In genomic region chr3:152749461-152749871, GRCm38 (mm10) we compare ENCODE assay signal across 9 mouse cellular contexts. TPM values are rescaled to one million over a fixed set of nuclear protein-coding genes. Genes with fewer than 3 reads are reported as not detected.
A peak's percentile ranks its signal among the peaks of the same experiment; 100 is the strongest.
DNase-seq lines count a peak whose midpoint lies in the region; TF ChIP-seq lines count a peak whose summit lies in the region.
"Had no signal": no experiment of that assay in that cellular context is flagged by ENCODE, and none has a peak within 500 bp of the region (broad histone marks: within the 10 kb centered on the region; RNA-seq: fewer than 3 reads in every experiment).

No protein-coding gene starts in this region.

- H3K36me3 ChIP-seq in hindbrain, embryonic 10.5 days, result peaks cover 10% of the 10 kb centered on the region
- H3K36me3 ChIP-seq: hindbrain, embryonic 15.5 days had no signal

- no peak overlapping the region for H3K4me3 ChIP-seq in cerebellum, adult 2 months (replicated peaks; ENCODE audit: insufficient read depth, low read depth, low read length)
- H3K4me3 ChIP-seq in left cerebral cortex, adult 2 months, result no peak overlapping the region
- H3K4me3 ChIP-seq in hindbrain, embryonic 10.5 days, result no peak overlapping the region
- H3K4me3 ChIP-seq: hindbrain, embryonic 15.5 days had no signal

- no peak for TF ChIP-seq POLR2A in cerebellum, adult 2 months (IDR thresholded peaks at IDR 0.05; ENCODE audit: borderline replicate concordance, insufficient read depth, low read length)
- no peak for TF ChIP-seq POLR2A in brain, embryonic 14.5 days (IDR thresholded peaks at IDR 0.05; ENCODE audit: borderline replicate concordance, extremely low read depth, insufficient read depth, insufficient read length, poor library complexity, severe bottlenecking)

- no peak overlapping the region for H3K27ac ChIP-seq in cerebellum, adult 2 months (ENCODE audit: insufficient read depth, low read length)
- H3K27ac ChIP-seq in left cerebral cortex, adult 2 months, result no peak overlapping the region
- H3K27ac ChIP-seq in hindbrain, embryonic 10.5 days, result no peak overlapping the region
- H3K27ac ChIP-seq: hindbrain, embryonic 15.5 days had no signal

- WGBS in cerebellum, adult 2 months, result 37% methylated on average over 3 of the region's 3 CpGs
- 38% methylated on average over 3 of the region's 3 CpGs for WGBS in hindbrain, embryonic 10.5 days

- H3K27me3 ChIP-seq in cerebellum, adult 2 months (ENCODE audit: control insufficient read depth, insufficient read depth, low read length), result no peaks in the 10 kb centered on the region
- no peaks in the 10 kb centered on the region for H3K27me3 ChIP-seq in hindbrain, embryonic 10.5 days (ENCODE audit: insufficient read depth, poor library complexity, severe bottlenecking)
- H3K27me3 ChIP-seq: hindbrain, embryonic 15.5 days had no signal

- H3K4me1 ChIP-seq in cerebellum, adult 2 months (ENCODE audit: control insufficient read depth, insufficient read depth, low read length), result peaks cover 13% of the 10 kb centered on the region
- 0 out of 2 replicates have a peak, but pooled peaks cover 3% of the 10 kb centered on the region for H3K4me1 ChIP-seq in hindbrain, embryonic 10.5 days (replicated peaks)
- H3K4me1 ChIP-seq: hindbrain, embryonic 15.5 days had no signal

- intact Hi-C loops in left cerebral cortex, adult 2 months (cut with DNase I), result loop anchor here (1.0 kb wide), 1 partner anchor 354 kb away; the partner anchor contains the start of gene Zzz3

- H3K9me3 ChIP-seq in hindbrain, embryonic 10.5 days, result 0 out of 2 replicates have a peak, but pooled peaks cover 6% of the 10 kb centered on the region
- H3K9me3 ChIP-seq: hindbrain, embryonic 15.5 days had no signal

- DNase-seq in cerebellum, adult 2 months, result peak in 1 of 2 experiments; percentile 42
- no peak for DNase-seq in cerebellum, postnatal 36 days
- DNase-seq in left cerebral cortex, adult 2 months (ENCODE audit: extremely low spot score in 1 of 2, low spot score in 2 of 2), result no peak
- DNase-seq in left cerebral cortex, adult 8-10 months (ENCODE audit: low spot score in 2 of 2), result no peak
- peak; percentile 91 for DNase-seq in brain, embryonic 14.5 days (ENCODE audit: low read depth)
- peak; percentile 77 for DNase-seq in induced T-regulatory cell, adult 2 months (ENCODE audit: low read depth)
- peak; percentile 65 for DNase-seq in retina, postnatal 1 day
- DNase-seq in hindbrain, embryonic 10.5 days (ENCODE audit: low spot score), result no peak

- TF ChIP-seq CTCF in cerebellum, adult 2 months (IDR thresholded peaks at IDR 0.05; ENCODE audit: borderline replicate concordance, insufficient read depth, low read depth, low read length), result peak; percentile 56; the same call in 1 of the 2 replicates
- peak; percentile 86 for TF ChIP-seq CTCF in left cerebral cortex, adult 2 months (IDR thresholded peaks at IDR 0.05)
- peak; percentile 40; the same call in 1 of the 2 replicates for TF ChIP-seq CTCF in brain, embryonic 14.5 days (IDR thresholded peaks at IDR 0.05; ENCODE audit: borderline replicate concordance, extremely low read depth, insufficient read depth, insufficient read length)

RNA-seq across cellular contexts. Expression of gene Pigk, which starts 35.6 kb away (rescaled TPM):
- 34.4 and 37.1 TPM in 2 replicates for polyA plus RNA-seq in cerebellum, adult 2 months (2012; rRNA removed)
- 10 to 100 TPM; 49.8 to 51.9 TPM for total RNA-seq in left cerebral cortex, adult 2 months (2021)
- total RNA-seq in left cerebral cortex, adult 8-10 months (2022), result 10 to 100 TPM; 52.5 to 68.3 (median 54.0) TPM
- polyA plus RNA-seq in brain, embryonic 14.5 days (2012; rRNA removed), result 12.9 and 17.0 TPM in 2 replicates
- 32.7 and 39.3 TPM in 2 replicates for polyA plus RNA-seq in hindbrain, embryonic 10.5 days (2016; fragmentation: Nextera tagmentation; extraction: Ambion mirVana)

Comparison
In these comparisons a context has a peak if more than half of its experiments do, and no peak if none do; other contexts are left out.
1. DNase-seq: peak in brain, embryonic 14.5 days (single experiment), induced T-regulatory cell, adult 2 months (single experiment) and retina, postnatal 1 day (single experiment); none in cerebellum, postnatal 36 days (0 of 2), left cerebral cortex, adult 2 months (0 of 2), left cerebral cortex, adult 8-10 months (0 of 2) and hindbrain, embryonic 10.5 days (single experiment).
2. Peak in every context shown above with its lines, with median percentiles within 50 percentile points of each other: CTCF ChIP-seq.